ENCODE assay signal across 24 mouse cellular contexts in the genomic region with DNA sequence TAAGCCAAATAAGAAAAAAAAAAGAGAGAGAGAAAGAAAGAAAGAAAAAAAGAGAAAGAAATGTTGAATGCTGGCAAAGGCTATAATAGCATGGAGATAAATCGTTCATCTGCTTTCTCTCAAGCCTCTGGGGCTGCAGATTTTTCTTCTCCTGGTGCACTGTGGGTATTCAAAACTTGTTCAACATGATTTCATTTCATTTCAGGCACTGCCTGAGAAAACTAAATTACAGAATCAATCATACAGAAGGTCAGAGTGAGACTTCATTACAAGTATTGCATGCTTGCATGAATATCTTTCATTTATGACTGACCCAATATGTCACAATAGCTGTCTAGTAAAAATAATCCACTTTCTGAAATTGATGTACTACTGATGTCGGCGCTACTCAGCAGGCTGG.
DNase-seq lines count a peak whose midpoint lies in the region; ATAC-seq and TF ChIP-seq lines count a peak whose summit lies in the region.
"Had no signal": no experiment of that assay in that cellular context is flagged by ENCODE, and none has a peak within 500 bp of the region (broad histone marks: within the 10 kb centered on the region; RNA-seq: fewer than 3 reads in every experiment).

No protein-coding gene starts in this region.

- peak overlapping the region; percentile 84 for H3K27ac ChIP-seq in hindbrain, embryonic 13.5 days
- no peak overlapping the region for H3K27ac ChIP-seq in hindbrain, embryonic 10.5 days
- no peak overlapping the region for H3K27ac ChIP-seq in hindbrain, postnatal 0 days
- peak overlapping the region; percentile 66; the same call in 1 of the 2 replicates for H3K27ac ChIP-seq in neural tube, embryonic 14.5 days (ENCODE audit: low read depth, low read length)
- H3K27ac ChIP-seq: embryonic facial prominence, embryonic 13.5 days; forebrain, embryonic 10.5 days; heart, adult 2 months; intestine, embryonic 15.5 days; layer of hippocampus, adult 2 months; left cerebral cortex, adult 2 months; limb, embryonic 13.5 days; lung, embryonic 15.5 days had no signal

- 50% methylated on average over 3 of the region's 3 CpGs for WGBS in hindbrain, embryonic 13.5 days
- 88% methylated on average over 3 of the region's 3 CpGs for WGBS in hindbrain, embryonic 10.5 days
- WGBS in hindbrain, postnatal 0 days: 60% methylated on average over 3 of the region's 3 CpGs
- 47% methylated on average over 3 of the region's 3 CpGs for WGBS in neural tube, embryonic 14.5 days

- intact Hi-C loops in gastrocnemius, postnatal 36 days (cut with DNase I): no loop called here

- no peak for TF ChIP-seq CTCF in brain, embryonic 14.5 days (IDR thresholded peaks at IDR 0.05; ENCODE audit: borderline replicate concordance, extremely low read depth, insufficient read depth, insufficient read length)
- TF ChIP-seq CTCF in hindbrain, postnatal 0 days (IDR thresholded peaks at IDR 0.05; ENCODE audit: low read depth): no peak

- no peaks in the 10 kb centered on the region for H3K27me3 ChIP-seq in hindbrain, embryonic 13.5 days
- H3K27me3 ChIP-seq in hindbrain, embryonic 10.5 days (ENCODE audit: insufficient read depth, poor library complexity, severe bottlenecking): no peaks in the 10 kb centered on the region
- no peaks in the 10 kb centered on the region for H3K27me3 ChIP-seq in hindbrain, postnatal 0 days (ENCODE audit: insufficient read depth, low read length)
- no peaks in the 10 kb centered on the region for H3K27me3 ChIP-seq in neural tube, embryonic 14.5 days (ENCODE audit: control insufficient read depth, insufficient read depth, low read length)
- H3K27me3 ChIP-seq: embryonic facial prominence, embryonic 13.5 days; heart, embryonic 12.5 days; intestine, embryonic 15.5 days; lung, embryonic 15.5 days had no signal

- no peaks in the 10 kb centered on the region for H3K9me3 ChIP-seq in hindbrain, embryonic 13.5 days
- no peaks in the 10 kb centered on the region for H3K9me3 ChIP-seq in hindbrain, embryonic 10.5 days
- no peaks in the 10 kb centered on the region for H3K9me3 ChIP-seq in hindbrain, postnatal 0 days (ENCODE audit: low read length)
- H3K9me3 ChIP-seq in neural tube, embryonic 14.5 days (ENCODE audit: control insufficient read depth, low read length): no peaks in the 10 kb centered on the region
- H3K9me3 ChIP-seq: embryonic facial prominence, embryonic 13.5 days; forebrain, embryonic 10.5 days; heart, embryonic 12.5 days; intestine, embryonic 15.5 days; limb, embryonic 13.5 days; lung, embryonic 15.5 days had no signal

- ATAC-seq in hindbrain, embryonic 13.5 days (ENCODE audit: low FRiP score): no peak
- ATAC-seq in hindbrain, postnatal 0 days: no peak
- no peak for ATAC-seq in neural tube, embryonic 14.5 days (ENCODE audit: low read depth)
- ATAC-seq: CD4-positive, CD25-positive, alpha-beta regulatory T cell, adult 4 months; intestine, embryonic 15.5 days had no signal

- DNase-seq in hindbrain, embryonic 10.5 days (ENCODE audit: low spot score): no peak
- peak; percentile 70 for DNase-seq in brain, embryonic 14.5 days (ENCODE audit: low read depth)
- DNase-seq in hindbrain, postnatal 0 days (ENCODE audit: low spot score): peak; percentile 35
- no peak for DNase-seq in testis, postnatal 10 days (ENCODE audit: low spot score)
- no peak for DNase-seq in gastrocnemius, postnatal 36 days
- DNase-seq: adrenal gland, postnatal 25 days; cerebellum, adult 18-20 months; cerebellum, postnatal 10 days; heart, adult 2 months; kidney, adult 2 months; kidney, postnatal 36 days; thymus, postnatal 4 days had no signal

- H3K4me1 ChIP-seq in hindbrain, embryonic 13.5 days (replicated peaks): peaks cover 52% of the 10 kb centered on the region
- H3K4me1 ChIP-seq in hindbrain, embryonic 10.5 days (replicated peaks): peaks cover 6% of the 10 kb centered on the region; the same call in 1 of the 2 replicates
- no peaks in the 10 kb centered on the region for H3K4me1 ChIP-seq in hindbrain, postnatal 0 days (ENCODE audit: insufficient read depth, low read length)
- peaks cover 40% of the 10 kb centered on the region for H3K4me1 ChIP-seq in neural tube, embryonic 14.5 days (ENCODE audit: control insufficient read depth, insufficient read depth, low read length)
- H3K4me1 ChIP-seq: intestine, embryonic 15.5 days had no signal

- peaks cover 6% of the 10 kb centered on the region for H3K36me3 ChIP-seq in hindbrain, embryonic 13.5 days
- peaks cover 29% of the 10 kb centered on the region for H3K36me3 ChIP-seq in hindbrain, embryonic 10.5 days
- no peaks in the 10 kb centered on the region for H3K36me3 ChIP-seq in hindbrain, postnatal 0 days (ENCODE audit: insufficient read depth, low read length)
- H3K36me3 ChIP-seq in neural tube, embryonic 14.5 days (ENCODE audit: control insufficient read depth, insufficient read depth, low read length): no peaks in the 10 kb centered on the region
- H3K36me3 ChIP-seq: embryonic facial prominence, embryonic 13.5 days; intestine, embryonic 15.5 days; limb, embryonic 13.5 days; lung, embryonic 15.5 days had no signal

- H3K4me2 ChIP-seq in hindbrain, embryonic 13.5 days: no peak overlapping the region
- no peak overlapping the region for H3K4me2 ChIP-seq in hindbrain, postnatal 0 days (ENCODE audit: low read depth, low read length)
- H3K4me2 ChIP-seq in neural tube, embryonic 14.5 days (ENCODE audit: low read depth, low read length): no peak overlapping the region; the same call in 1 of the 2 replicates
- H3K4me2 ChIP-seq: embryonic facial prominence, embryonic 13.5 days; heart, embryonic 12.5 days; intestine, embryonic 15.5 days; limb, embryonic 13.5 days; liver, embryonic 11.5 days; lung, embryonic 15.5 days had no signal

- no peak overlapping the region for H3K4me3 ChIP-seq in hindbrain, embryonic 13.5 days
- no peak overlapping the region for H3K4me3 ChIP-seq in hindbrain, embryonic 10.5 days
- H3K4me3 ChIP-seq in hindbrain, postnatal 0 days (ENCODE audit: low read length): no peak overlapping the region
- H3K4me3 ChIP-seq in neural tube, embryonic 14.5 days (ENCODE audit: low read depth, low read length): no peak overlapping the region
- H3K4me3 ChIP-seq: embryonic facial prominence, embryonic 13.5 days; forebrain, embryonic 10.5 days; heart, adult 2 months; heart, embryonic 12.5 days; intestine, embryonic 15.5 days; layer of hippocampus, adult 2 months; left cerebral cortex, adult 2 months; limb, embryonic 13.5 days; lung, embryonic 15.5 days had no signal

- no peak overlapping the region for H3K9ac ChIP-seq in hindbrain, embryonic 13.5 days
- H3K9ac ChIP-seq in hindbrain, postnatal 0 days (replicated peaks; ENCODE audit: low read length): no peak overlapping the region
- H3K9ac ChIP-seq in neural tube, embryonic 14.5 days (replicated peaks; ENCODE audit: low read depth, low read length): no peak overlapping the region
- H3K9ac ChIP-seq: embryonic facial prominence, embryonic 13.5 days; heart, embryonic 12.5 days; intestine, embryonic 15.5 days; limb, embryonic 13.5 days; lung, embryonic 15.5 days had no signal

- TF ChIP-seq POLR2A in brain, embryonic 14.5 days (IDR thresholded peaks at IDR 0.05; ENCODE audit: borderline replicate concordance, extremely low read depth, insufficient read depth, insufficient read length, poor library complexity, severe bottlenecking): no peak

Comparison
In these comparisons a context has a peak if more than half of its experiments do, and no peak if none do; other contexts are left out.
1. H3K27ac ChIP-seq: peak in hindbrain, embryonic 13.5 days (single experiment) and neural tube, embryonic 14.5 days (single experiment); none in hindbrain, embryonic 10.5 days (single experiment) and hindbrain, postnatal 0 days (single experiment).
2. DNase-seq: peak in brain, embryonic 14.5 days (single experiment) and hindbrain, postnatal 0 days (single experiment); none in hindbrain, embryonic 10.5 days (single experiment), testis, postnatal 10 days (single experiment) and gastrocnemius, postnatal 36 days (0 of 2).